Mouse (Mus musculus): Measurements from ENCODE around the gene Capg. TPM values are rescaled to one million over a fixed set of nuclear protein-coding genes. Genes with fewer than 3 reads are reported as not detected.

Capg gene
- total and polyA plus RNA-seq, 3 experiments, result 241 to 283 TPM; not detected in 1

DNA sequence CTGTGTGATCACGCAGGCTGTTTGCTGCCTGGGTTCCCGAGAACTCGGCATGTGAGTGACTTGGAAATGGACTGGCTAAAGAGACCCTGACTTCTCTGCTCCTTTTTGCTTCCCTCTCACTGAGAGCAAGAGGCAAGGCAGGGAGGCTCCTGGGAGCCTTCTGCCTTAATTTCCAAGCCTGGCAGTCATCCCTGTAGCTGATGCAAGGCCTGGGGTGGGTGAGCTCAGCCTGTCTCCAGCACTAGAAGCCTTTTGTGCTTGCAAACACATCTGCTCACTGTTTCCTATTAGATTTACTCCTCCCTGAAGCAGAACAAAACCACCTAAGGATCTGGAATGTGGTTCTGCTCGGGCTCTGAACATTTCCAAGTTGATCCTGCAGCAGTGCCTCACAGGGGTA is 35.6 kb upstream of the Capg start:
- Histone ChIP-seq H3K79me2 (ENCODE audit: control insufficient read depth, insufficient read depth, low read length, poor library complexity) (peaks cover 2% of the 10 kb centered on the region; the same call in 1 of the 2 replicates), H3K9me3 (replicated peaks; ENCODE audit: insufficient read depth, low read length) (no peaks in the 10 kb centered on the region), H3K4me1 (ENCODE audit: control insufficient read depth in 1 of 2, insufficient read depth in 2 of 2, low read length in 2 of 2) (peaks cover 24 to 34% of the 10 kb centered on the region in 2 experiments), H3K4me3 (ENCODE audit: control insufficient read depth in 1 of 2, insufficient read depth in 1 of 2, low read depth in 2 of 2, low read length in 2 of 2) (no peak overlapping the region), H3K27ac (ENCODE audit: control insufficient read depth, low read depth, low read length) (no peak overlapping the region), H3K9ac (ENCODE audit: control insufficient read depth, low read depth, low read length, poor library complexity, severe bottlenecking) (no peak overlapping the region), H3K27me3 (ENCODE audit: control insufficient read depth in 1 of 2, insufficient read depth in 2 of 2, low read length in 2 of 2) (no peaks in the 10 kb centered on the region), H3K36me3 (ENCODE audit: control insufficient read depth in 1 of 2, insufficient read depth in 2 of 2, low read length in 2 of 2) (peaks cover 0 to 27% of the 10 kb centered on the region in 2 experiments; a peak in 2 of 4 replicates)
- no peak for DNase-seq (ENCODE audit: low read depth, low spot score)
- TF ChIP-seq TCF12 (IDR thresholded peaks at IDR 0.05; ENCODE audit: low read depth, low read length) (0 out of 2 replicates have a peak, but pooled peaks have one; percentile 8), MYB (IDR thresholded peaks at IDR 0.05; ENCODE audit: low read depth, low read length) (no peak), UBTF (IDR thresholded peaks at IDR 0.05; ENCODE audit: borderline replicate concordance, insufficient read depth, low read depth, low read length) (no peak), EP300 (IDR thresholded peaks at IDR 0.05; ENCODE audit: low read depth in 1 of 2, low read length in 2 of 2) (0 out of 4 replicates have a peak, but pooled peaks of 1 of the 2 experiments have one; percentile 12)

- Histone ChIP-seq H3K9ac (ENCODE audit: control insufficient read depth, low read depth, low read length, poor library complexity, severe bottlenecking) (no peak overlapping the region), H3K4me1 (ENCODE audit: control insufficient read depth in 1 of 2, insufficient read depth in 2 of 2, low read length in 2 of 2) (peaks cover 18 to 29% of the 10 kb centered on the region in 2 experiments), H3K79me2 (ENCODE audit: control insufficient read depth, insufficient read depth, low read length, poor library complexity) (peaks cover 2% of the 10 kb centered on the region; the same call in 1 of the 2 replicates), H3K4me3 (ENCODE audit: control insufficient read depth in 1 of 2, insufficient read depth in 1 of 2, low read depth in 2 of 2, low read length in 2 of 2) (no peak overlapping the region), H3K27me3 (ENCODE audit: control insufficient read depth in 1 of 2, insufficient read depth in 2 of 2, low read length in 2 of 2) (no peaks in the 10 kb centered on the region), H3K36me3 (ENCODE audit: control insufficient read depth in 1 of 2, insufficient read depth in 2 of 2, low read length in 2 of 2) (peaks cover 0 to 21% of the 10 kb centered on the region in 2 experiments; a peak in 2 of 4 replicates), H3K27ac (ENCODE audit: control insufficient read depth, low read depth, low read length) (no peak overlapping the region), H3K9me3 (replicated peaks; ENCODE audit: insufficient read depth, low read length) (no peaks in the 10 kb centered on the region)
- TF ChIP-seq ELF1 (IDR thresholded peaks at IDR 0.05; ENCODE audit: low read depth, low read length) (no peak), RCOR1 (IDR thresholded peaks at IDR 0.05; ENCODE audit: low read depth, low read length) (0 out of 2 replicates have a peak, but pooled peaks have one; percentile 15)
- no peak for DNase-seq (ENCODE audit: low read depth, low spot score)
These were observed 34.2 kb upstream of the Capg start for GRCm38 (mm10) chr6:72509872-72510435.

DNA sequence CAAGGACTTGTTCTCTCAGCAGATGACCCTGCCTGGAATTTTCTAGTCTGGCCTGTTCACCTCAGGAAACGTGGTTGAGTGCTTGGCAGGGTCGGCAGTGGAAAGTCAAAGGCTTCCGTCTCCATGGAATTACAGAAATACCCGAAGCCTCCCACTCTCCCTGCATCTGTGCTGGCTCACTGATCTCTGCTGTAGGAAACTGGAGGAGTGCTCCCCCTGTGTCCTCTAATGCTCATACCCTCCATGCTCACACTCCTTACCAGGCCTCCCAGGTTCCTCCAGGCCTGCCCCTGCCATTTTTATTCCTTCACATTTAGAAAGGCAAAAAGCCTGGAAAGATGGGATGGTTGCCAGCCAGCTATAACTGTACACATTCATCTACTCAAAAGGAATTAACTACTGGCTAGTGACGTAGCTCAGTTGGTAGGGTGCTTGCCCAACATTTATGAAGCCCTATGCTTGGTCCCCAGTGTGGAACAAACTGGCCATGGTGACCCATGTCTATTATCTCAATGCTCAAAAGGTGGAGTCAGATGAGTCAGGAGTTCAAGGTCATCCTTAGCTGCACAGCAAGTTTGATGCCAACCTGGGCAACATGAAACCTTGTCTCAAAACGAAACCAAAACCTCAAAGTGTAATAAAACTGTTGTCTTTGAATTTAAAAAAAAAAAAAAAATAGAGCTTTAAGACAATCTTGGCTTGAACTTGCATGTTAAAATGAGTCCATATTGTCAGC is 33.3 kb upstream of the Capg start:
- Histone ChIP-seq H3K4me1 (ENCODE audit: control insufficient read depth in 1 of 2, insufficient read depth in 2 of 2, low read length in 2 of 2) (peaks cover 18 to 29% of the 10 kb centered on the region in 2 experiments), H3K27ac (ENCODE audit: control insufficient read depth, low read depth, low read length) (no peak overlapping the region), H3K4me3 (ENCODE audit: control insufficient read depth in 1 of 2, insufficient read depth in 1 of 2, low read depth in 2 of 2, low read length in 2 of 2) (no peak overlapping the region), H3K79me2 (ENCODE audit: control insufficient read depth, insufficient read depth, low read length, poor library complexity) (peaks cover 2% of the 10 kb centered on the region; the same call in 1 of the 2 replicates), H3K9me3 (replicated peaks; ENCODE audit: insufficient read depth, low read length) (no peaks in the 10 kb centered on the region), H3K36me3 (ENCODE audit: control insufficient read depth in 1 of 2, insufficient read depth in 2 of 2, low read length in 2 of 2) (peaks cover 0 to 21% of the 10 kb centered on the region in 2 experiments; a peak in 2 of 4 replicates), H3K27me3 (ENCODE audit: control insufficient read depth in 1 of 2, insufficient read depth in 2 of 2, low read length in 2 of 2) (no peaks in the 10 kb centered on the region), H3K9ac (ENCODE audit: control insufficient read depth, low read depth, low read length, poor library complexity, severe bottlenecking) (no peak overlapping the region)
- no peak for DNase-seq (ENCODE audit: low read depth, low spot score)
- no peak for TF ChIP-seq BHLHE40 (IDR thresholded peaks at IDR 0.05; ENCODE audit: borderline replicate concordance, low read depth, low read length)
